Mouse (Mus musculus): Measurements from ENCODE around the gene Ddah2.

- TF ChIP-seq CTCF (IDR thresholded peaks at IDR 0.05; ENCODE audit: extremely low read depth, insufficient read depth, insufficient read length, insufficient replicate concordance) (no peak), POLR2A (IDR thresholded peaks at IDR 0.05; ENCODE audit: low read depth, low read length) (no peak)
These were observed 12.6 kb downstream of the Ddah2 start for GRCm38 (mm10) chr17:35071454-35071853.

Measured in spleen, adult 2 months (tissue).